Mouse (Mus musculus) adrenal gland, postnatal 4 days (tissue): ENCODE results near the gene Ankrd23. TPM values are rescaled to one million over a fixed set of nuclear protein-coding genes. Genes with fewer than 3 reads are reported as not detected.

Experiments used
- DNase-seq, 2 experiments: peaks; one replicate each; pipeline ENCODE4 v3.0.0; 2021 to 2022; ENCODE audit warnings: low spot score in 2 of 2, mixed read lengths in 2 of 2
- total RNA-seq, 2 experiments: library from RNA; stranded (reverse); gene quantifications; 2 replicates each; pipeline ENCODE4 v1.2.3; 2021

Ankrd23 gene
- total RNA-seq, 2 experiments from 2014 or later: 20.7 to 22.9 TPM

GRCm38 (mm10) chr1:36522210-36522609 is 14.5 kb downstream of the Ankrd23 start:
- no peak for DNase-seq

- DNase-seq: no peak
Observed at GRCm38 (mm10) chr1:36519626-36520025, 17.1 kb downstream of the Ankrd23 start.

- no peak for DNase-seq
Observed at GRCm38 (mm10) chr1:36518259-36518658, 18.4 kb downstream of the Ankrd23 start.

GRCm38 (mm10) chr1:36513718-36514117 is 23.0 kb downstream of the Ankrd23 start:
- DNase-seq: no peak

- DNase-seq: no peak
Observed at GRCm38 (mm10) chr1:36513310-36513709, 23.4 kb downstream of the Ankrd23 start.

- no peak for DNase-seq
Observed at GRCm38 (mm10) chr1:36512966-36513280, 23.8 kb downstream of the Ankrd23 start.

- DNase-seq: no peak
Observed at GRCm38 (mm10) chr1:36512089-36512965, 24.4 kb downstream of the Ankrd23 start.

- peak; percentile 99 to 100 for DNase-seq
Observed at GRCm38 (mm10) chr1:36511289-36512021, 25.2 kb downstream of the Ankrd23 start, which contains the start of gene Cnnm3. TSS of gene Cnnm3 (plus strand) at chr1:36511867.

- DNase-seq: no peak
Observed at GRCm38 (mm10) chr1:36508238-36508637, 28.4 kb downstream of the Ankrd23 start.

- no peak for DNase-seq
Observed at GRCm38 (mm10) chr1:36501261-36501660, 35.4 kb downstream of the Ankrd23 start.

GRCm38 (mm10) chr1:36497312-36497711 is 39.4 kb downstream of the Ankrd23 start:
- no peak for DNase-seq

- no peak for DNase-seq
Observed at GRCm38 (mm10) chr1:36496719-36497118, 40.0 kb downstream of the Ankrd23 start.

GRCm38 (mm10) chr1:36493299-36493698 is 43.4 kb downstream of the Ankrd23 start:
- DNase-seq: no peak

- DNase-seq: no peak
Observed at GRCm38 (mm10) chr1:36492416-36493139, 44.1 kb downstream of the Ankrd23 start.

GRCm38 (mm10) chr1:36489661-36490060 is 47.0 kb downstream of the Ankrd23 start:
- DNase-seq: no peak

GRCm38 (mm10) chr1:36487111-36487510 is 49.6 kb downstream of the Ankrd23 start:
- DNase-seq: no peak

GRCm38 (mm10) chr1:36485080-36485479 is 51.6 kb downstream of the Ankrd23 start:
- DNase-seq: no peak

- no peak for DNase-seq
Observed at GRCm38 (mm10) chr1:36483825-36484224, 52.9 kb downstream of the Ankrd23 start.
